Mouse (Mus musculus) kidney, adult 2 months (tissue): Measurements from ENCODE around the gene Fam180a. TPM values are rescaled to one million over a fixed set of nuclear protein-coding genes. Genes with fewer than 3 reads are reported as not detected.
"Not testable (repeated sequence)": the region's sequence is repeated elsewhere in the genome, so short reads cannot be mapped to it uniquely, and the experiment has no call there.

Experiments used
- DNase-seq: peaks from one replicate; pipeline ENCODE4 v3.0.0; 2021
- H3K27ac ChIP-seq: fragments of 200-500 bp; 2 replicates; pipeline ENCODE4 v1.5.1; 2012; ENCODE audit warnings: low read depth, low read length, control low read depth, inconsistent platforms; ENCODE audit not compliant: insufficient read depth
- H3K27me3 ChIP-seq: fragments of 200-500 bp; replicated peaks from 2 replicates; pipeline ENCODE4 v1.6.1; 2012; ENCODE audit warnings: mild to moderate bottlenecking, moderate library complexity, low read length, inconsistent platforms; ENCODE audit not compliant: control insufficient read depth, insufficient read depth
- H3K36me3 ChIP-seq: fragments of 200-500 bp; 2 replicates; pipeline ENCODE4 v1.6.1; 2012; ENCODE audit warnings: mild to moderate bottlenecking, moderate library complexity, low read length, inconsistent platforms; ENCODE audit not compliant: control insufficient read depth, insufficient read depth
- H3K4me1 ChIP-seq: fragments of 200-500 bp; 2 replicates; pipeline ENCODE4 v1.6.1; 2011; ENCODE audit warnings: low read length; ENCODE audit not compliant: control insufficient read depth, insufficient read depth
- H3K4me3 ChIP-seq: fragments of 200-500 bp; 2 replicates; pipeline ENCODE4 v1.5.1; 2011; ENCODE audit warnings: mild to moderate bottlenecking, low read depth, low read length, control low read depth; ENCODE audit not compliant: insufficient read depth
- CTCF ChIP-seq: fragments of 200-500 bp; conservative IDR thresholded peaks from 2 replicates; pipeline ENCODE4 v1.5.1; 2011; ENCODE audit warnings: low read depth, mild to moderate bottlenecking, control low read depth, low read length, moderate library complexity, mixed read lengths; ENCODE audit not compliant: insufficient read depth, insufficient read length
- POLR2A ChIP-seq: fragments of 200-500 bp; IDR thresholded peaks from one replicate; pipeline ENCODE4 v1.6.1; 2011; ENCODE audit warnings: low read depth, low read length, control low read depth
- WGBS: fragments of 180-500 bp; shearing (Covaris S2); methylation state at CpG from one replicate; pipeline ENCODE4 v1.1.7; 2018; 5-methylcytosine and 5-hydroxymethylcytosine counted together
- polyA plus RNA-seq: library from polyadenylated mRNA; depleted of rRNA; stranded (reverse); fragments of >200 nt; gene quantifications from 2 replicates; pipeline ENCODE4 v1.2.3, GENCODE M21; 2012; rRNA removed

Fam180a gene
- polyA plus RNA-seq: 0.39 and 0.49 TPM in 2 replicates

- Histone ChIP-seq H3K36me3 (no peaks in the 10 kb centered on the region), H3K27me3 (no peaks in the 10 kb centered on the region), H3K4me3 (no peak within 1 kb of the TSS), H3K27ac (no peak within 1 kb of the TSS), H3K4me1 (no peaks in the 10 kb centered on the region)
- TF ChIP-seq CTCF (no peak), POLR2A (no peak)
- peak; percentile 38 for DNase-seq
- 68% methylated on average over 9 of the region's 9 CpGs for WGBS
Measured at GRCm38 (mm10) chr6:35326111-35326515, at the start of gene Fam180a. Gene Fam180a (minus strand): TSS chr6:35326141.

GRCm38 (mm10) chr6:35374052-35374451 lies 48.1 kb upstream of the Fam180a start:
- TF ChIP-seq POLR2A (no peak), CTCF (no peak)
- H3K36me3 ChIP-seq: no peaks in the 10 kb centered on the region
- no peak overlapping the region for H3K4me3 ChIP-seq
- H3K27ac ChIP-seq: no peak overlapping the region
- no peaks in the 10 kb centered on the region for H3K4me1 ChIP-seq
- no peaks in the 10 kb centered on the region for H3K27me3 ChIP-seq
- DNase-seq: no peak
- 91% methylated on average over 10 of the region's 10 CpGs for WGBS

GRCm38 (mm10) chr6:35370356-35370755 lies 44.4 kb upstream of the Fam180a start:
- DNase-seq: no peak
- H3K4me1 ChIP-seq: no peaks in the 10 kb centered on the region
- WGBS: 96% methylated on average over 7 of the region's 7 CpGs
- H3K27ac ChIP-seq: no peak overlapping the region
- no peak overlapping the region for H3K4me3 ChIP-seq
- H3K36me3 ChIP-seq: no peaks in the 10 kb centered on the region
- TF ChIP-seq POLR2A (no peak), CTCF (no peak)
- H3K27me3 ChIP-seq: no peaks in the 10 kb centered on the region

- DNase-seq, H3K27me3 ChIP-seq, H3K4me1 ChIP-seq, H3K27ac ChIP-seq, H3K36me3 ChIP-seq, H3K4me3 ChIP-seq: not testable (repeated sequence)
- 90% methylated on average over 18 of the region's 18 CpGs for WGBS
Measured at GRCm38 (mm10) chr6:35369578-35370282, 43.8 kb upstream of the Fam180a start.

- TF ChIP-seq POLR2A (no peak), CTCF (no peak)
- no peaks in the 10 kb centered on the region for H3K4me1 ChIP-seq
- 57% methylated on average over 9 of the region's 9 CpGs for WGBS
- H3K27ac ChIP-seq: no peak overlapping the region
- no peak for DNase-seq
- H3K36me3 ChIP-seq: no peaks in the 10 kb centered on the region
- H3K27me3 ChIP-seq: no peaks in the 10 kb centered on the region
- H3K4me3 ChIP-seq: no peak overlapping the region
Measured at GRCm38 (mm10) chr6:35362596-35362995, 36.7 kb upstream of the Fam180a start.

- Histone ChIP-seq H3K36me3 (no peaks in the 10 kb centered on the region), H3K27me3 (no peaks in the 10 kb centered on the region), H3K27ac (no peak overlapping the region), H3K4me3 (no peak overlapping the region), H3K4me1 (no peaks in the 10 kb centered on the region)
- 96% methylated on average over 3 of the region's 3 CpGs for WGBS
- DNase-seq: no peak
- TF ChIP-seq CTCF (no peak), POLR2A (no peak)
Measured at GRCm38 (mm10) chr6:35355320-35355719, 29.4 kb upstream of the Fam180a start.

- Histone ChIP-seq H3K4me1 (no peaks in the 10 kb centered on the region), H3K27me3 (no peaks in the 10 kb centered on the region), H3K36me3 (no peaks in the 10 kb centered on the region), H3K4me3 (no peak overlapping the region), H3K27ac (no peak overlapping the region)
- 45% methylated on average over 6 of the region's 6 CpGs for WGBS
- no peak for DNase-seq
- no peak for TF ChIP-seq CTCF
- no peak for TF ChIP-seq POLR2A
Measured at GRCm38 (mm10) chr6:35354622-35354998, 28.7 kb upstream of the Fam180a start.
